Mouse (Mus musculus) midbrain, embryonic 13.5 days (tissue): ENCODE measurements around the gene Fbxo46. TPM values are rescaled to one million over a fixed set of nuclear protein-coding genes. Genes with fewer than 3 reads are reported as not detected.

Source experiments
- ATAC-seq: fragments of 200-750 bp; cut with Nextera tagmentation; 2 replicates; pipeline ENCODE4 v1.8.0; 2017; ENCODE audit warnings: mild to moderate bottlenecking, moderate TSS enrichment, moderate library complexity
- H3K27ac ChIP-seq: fragments of 300-500 bp; sonication (generic); 2 replicates; pipeline ENCODE4 v1.5.1; 2015; ENCODE audit warnings: inconsistent platforms, mild to moderate bottlenecking, moderate library complexity
- H3K27me3 ChIP-seq: fragments of 300-500 bp; sonication (generic); 2 replicates; pipeline ENCODE4 v1.6.1; 2015; ENCODE audit warnings: mild to moderate bottlenecking, inconsistent platforms
- H3K36me3 ChIP-seq: fragments of 300-500 bp; sonication (generic); 2 replicates; pipeline ENCODE4 v1.6.1; 2015; ENCODE audit warnings: mild to moderate bottlenecking, inconsistent platforms
- H3K4me1 ChIP-seq: fragments of 300-500 bp; sonication (generic); replicated peaks from 2 replicates; pipeline ENCODE4 v1.6.1; 2015; ENCODE audit warnings: inconsistent platforms
- H3K4me2 ChIP-seq: fragments of 300-500 bp; sonication (generic); replicated peaks from 2 replicates; pipeline ENCODE4 v1.6.1; 2015; ENCODE audit warnings: moderate library complexity, mild to moderate bottlenecking, inconsistent platforms
- H3K4me3 ChIP-seq: fragments of 300-500 bp; sonication (generic); replicated peaks from 2 replicates; pipeline ENCODE4 v1.5.1; 2015; ENCODE audit warnings: mild to moderate bottlenecking, inconsistent platforms
- H3K9ac ChIP-seq: fragments of 300-500 bp; sonication (generic); replicated peaks from 2 replicates; pipeline ENCODE4 v1.6.1; 2015; ENCODE audit warnings: mild to moderate bottlenecking, inconsistent platforms
- H3K9me3 ChIP-seq: fragments of 300-500 bp; sonication (generic); 2 replicates; pipeline ENCODE4 v1.6.1; 2016; ENCODE audit warnings: mild to moderate bottlenecking, inconsistent platforms
- WGBS: fragments of 180-500 bp; shearing (Covaris S2); methylation state at CpG from one replicate; pipeline ENCODE4 v1.1.7; 2015; 5-methylcytosine and 5-hydroxymethylcytosine counted together
- polyA plus RNA-seq: library from polyadenylated mRNA; unstranded; fragments of >200 nt; fragmentation: Nextera tagmentation; extraction: Ambion mirVana; gene quantifications from 2 replicates; pipeline ENCODE4 v1.2.1, GENCODE M21; 2015

Gene Fbxo46
- polyA plus RNA-seq, 1 experiment from 2014 or later = 19.6 TPM

DNA sequence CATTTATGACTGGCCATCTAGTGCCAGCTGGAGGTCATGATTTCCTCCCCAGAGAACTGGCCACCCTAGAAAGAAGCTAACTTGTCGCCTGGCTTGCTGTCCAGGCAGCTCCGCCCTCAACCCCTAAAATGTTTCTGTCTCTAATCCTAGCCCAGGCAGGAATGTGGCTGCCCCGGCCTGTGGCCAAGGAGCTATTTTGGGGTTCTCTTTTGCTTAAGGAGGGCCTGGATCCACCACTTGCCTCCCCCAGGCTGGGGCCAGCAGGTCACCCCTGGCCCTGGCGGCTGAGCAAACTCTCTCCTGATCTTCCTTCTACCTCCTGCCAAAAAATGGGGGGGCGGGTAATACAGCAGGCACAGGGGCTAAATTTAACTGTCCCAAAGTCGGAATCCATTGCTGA, 36.6 kb upstream of the Fbxo46 start:
- no peak overlapping the region for H3K9ac ChIP-seq
- peaks cover 27% of the 10 kb centered on the region for H3K4me1 ChIP-seq
- H3K36me3 ChIP-seq = peaks cover 80% of the 10 kb centered on the region
- H3K27ac ChIP-seq = no peak overlapping the region
- no peaks in the 10 kb centered on the region for H3K9me3 ChIP-seq
- no peak for ATAC-seq
- 59% methylated on average over 6 of the region's 6 CpGs for WGBS
- no peaks in the 10 kb centered on the region for H3K27me3 ChIP-seq
- H3K4me3 ChIP-seq = no peak overlapping the region
- H3K4me2 ChIP-seq = no peak overlapping the region

DNA sequence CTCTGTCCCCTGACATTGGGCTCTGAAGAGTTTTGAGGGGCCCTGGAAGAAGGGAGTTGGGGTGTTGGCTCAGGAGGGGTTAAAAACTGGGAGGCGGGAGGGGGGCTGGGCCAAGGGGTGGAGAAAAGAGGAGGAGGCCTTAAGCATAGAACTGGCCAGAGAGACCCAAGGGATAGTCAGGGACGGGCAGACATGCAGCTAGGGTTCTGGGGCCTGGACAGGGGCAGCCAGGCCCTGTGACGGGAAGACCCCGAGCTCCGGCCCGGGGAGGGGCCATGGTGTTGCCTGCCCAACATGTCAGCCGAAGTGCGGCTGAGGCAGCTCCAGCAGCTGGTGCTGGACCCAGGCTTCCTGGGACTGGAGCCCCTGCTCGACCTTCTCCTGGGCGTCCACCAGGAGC, 36.0 kb upstream of the Fbxo46 start, which contains the start of gene Dmpk:
Gene Dmpk, plus strand, starts transcription at position 149 of the 400 bp plus-strand sequence.
- 0 out of 2 replicates have a peak, but pooled peaks have one; percentile 24 for ATAC-seq
- H3K36me3 ChIP-seq = peaks cover 80% of the 10 kb centered on the region
- no peak within 1 kb of the TSS for H3K4me2 ChIP-seq
- H3K27me3 ChIP-seq = no peaks in the 10 kb centered on the region
- peaks cover 25% of the 10 kb centered on the region for H3K4me1 ChIP-seq
- H3K9me3 ChIP-seq = no peaks in the 10 kb centered on the region
- no peak within 1 kb of the TSS for H3K4me3 ChIP-seq
- peak within 1 kb of the TSS; percentile 11; the same call in 1 of the 2 replicates for H3K9ac ChIP-seq
- WGBS = 49% methylated on average over 10 of the region's 10 CpGs
- no peak within 1 kb of the TSS for H3K27ac ChIP-seq

DNA sequence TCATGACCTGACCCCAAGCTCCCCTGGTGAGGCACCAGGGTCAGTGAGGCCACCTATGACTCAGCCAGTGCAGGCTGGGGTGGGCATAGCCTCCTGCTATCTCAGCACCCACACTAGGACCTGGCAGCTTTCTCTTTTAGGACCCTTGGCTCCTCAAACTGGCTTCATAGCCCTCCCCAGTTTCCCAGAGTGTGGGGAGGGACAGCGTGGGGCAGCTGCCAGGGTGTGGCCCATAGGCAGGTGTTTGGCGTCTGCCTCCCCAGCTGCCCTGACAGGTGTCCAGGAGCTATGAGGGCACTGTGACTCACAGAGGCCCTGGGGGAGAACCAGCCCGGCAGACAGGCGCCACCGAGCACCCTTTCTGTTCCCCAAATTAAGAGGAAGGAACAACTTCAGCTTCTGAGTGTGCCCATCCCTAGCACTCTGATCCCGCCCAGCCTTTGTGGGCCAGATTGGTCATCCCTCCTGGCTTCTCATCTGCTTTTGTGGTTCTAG, 35.3 kb upstream of the Fbxo46 start:
- Histone ChIP-seq H3K4me2 (no peak overlapping the region), H3K36me3 (peaks cover 78% of the 10 kb centered on the region)
- 79% methylated on average over 6 of the region's 6 CpGs for WGBS

DNA sequence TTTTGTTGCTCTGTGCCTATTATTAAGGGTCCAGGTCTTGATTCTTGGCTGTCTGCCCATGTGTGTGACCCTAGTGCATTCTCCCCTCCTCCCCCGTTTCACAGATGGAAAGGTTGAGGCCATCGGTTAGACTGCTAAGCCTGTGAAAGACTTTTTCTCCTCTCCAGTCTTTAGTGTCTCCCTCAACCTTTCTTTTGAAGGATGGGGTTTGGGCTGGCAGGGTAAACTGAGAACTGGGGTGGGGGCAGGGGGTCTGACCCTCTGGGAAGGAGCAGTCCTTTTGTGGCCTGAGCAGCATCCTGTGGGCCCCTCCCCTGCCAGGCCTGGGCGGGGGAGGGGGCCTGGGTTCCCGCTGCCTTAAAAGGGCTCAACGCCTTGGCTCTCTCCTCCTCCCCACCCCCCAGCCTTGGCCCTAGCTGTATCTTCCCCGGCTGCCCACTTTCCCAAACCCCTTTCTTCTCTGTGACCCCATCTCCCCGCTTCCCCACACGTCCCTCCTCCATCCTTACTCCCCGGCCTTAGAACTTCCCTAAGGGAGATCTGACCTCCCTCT, 34.7 kb upstream of the Fbxo46 start:
- H3K9me3 ChIP-seq = no peaks in the 10 kb centered on the region
- H3K4me2 ChIP-seq = no peak overlapping the region
- 0 out of 2 replicates have a peak overlapping the region, but pooled peaks have one; percentile 8 for H3K9ac ChIP-seq
- no peak for ATAC-seq
- 29% methylated on average over 9 of the region's 9 CpGs for WGBS
- H3K27ac ChIP-seq = no peak overlapping the region
- peaks cover 2% of the 10 kb centered on the region; the same call in 1 of the 2 replicates for H3K27me3 ChIP-seq
- peaks cover 76% of the 10 kb centered on the region for H3K36me3 ChIP-seq
- H3K4me1 ChIP-seq = peaks cover 25% of the 10 kb centered on the region
- H3K4me3 ChIP-seq = no peak overlapping the region

More for the DNA sequence above, 35.3 kb upstream of the Fbxo46 start:
- Histone ChIP-seq H3K4me3 (no peak overlapping the region), H3K9me3 (no peaks in the 10 kb centered on the region), H3K27me3 (no peaks in the 10 kb centered on the region), H3K27ac (no peak overlapping the region), H3K4me1 (peaks cover 25% of the 10 kb centered on the region), H3K9ac (peak overlapping the region; percentile 11; the same call in 1 of the 2 replicates)
- ATAC-seq = peak; percentile 5; the same call in 1 of the 2 replicates

DNA sequence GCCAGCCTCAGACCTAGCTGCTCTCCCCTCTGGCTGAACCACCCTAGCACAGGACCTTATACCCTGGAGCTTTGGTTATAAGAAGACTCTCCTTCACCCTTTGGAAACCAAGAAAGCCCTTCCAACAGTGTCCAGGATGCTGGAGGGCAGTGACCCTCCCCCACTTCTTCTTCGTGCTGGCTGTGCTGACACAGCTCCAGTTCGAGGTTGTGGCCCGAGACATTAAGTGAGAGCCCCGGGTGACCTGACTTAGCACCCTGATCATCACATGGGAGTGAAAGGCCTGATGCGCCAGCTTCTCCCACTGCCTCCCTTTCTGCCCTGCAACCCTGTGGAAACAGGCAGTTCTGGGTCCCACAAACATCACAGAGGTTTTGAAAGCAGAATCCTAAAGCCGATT, 34.2 kb upstream of the Fbxo46 start:
- H3K36me3 ChIP-seq = peaks cover 76% of the 10 kb centered on the region
- H3K4me3 ChIP-seq = no peak overlapping the region
- peaks cover 7% of the 10 kb centered on the region; the same call in 1 of the 2 replicates for H3K27me3 ChIP-seq
- no peak overlapping the region for H3K27ac ChIP-seq
- H3K9ac ChIP-seq = 0 out of 2 replicates have a peak overlapping the region, but pooled peaks have one; percentile 8
- no peaks in the 10 kb centered on the region for H3K9me3 ChIP-seq
- WGBS = 12% methylated on average over 6 of the region's 6 CpGs
- H3K4me1 ChIP-seq = peaks cover 25% of the 10 kb centered on the region
- ATAC-seq = no peak
- no peak overlapping the region for H3K4me2 ChIP-seq

DNA sequence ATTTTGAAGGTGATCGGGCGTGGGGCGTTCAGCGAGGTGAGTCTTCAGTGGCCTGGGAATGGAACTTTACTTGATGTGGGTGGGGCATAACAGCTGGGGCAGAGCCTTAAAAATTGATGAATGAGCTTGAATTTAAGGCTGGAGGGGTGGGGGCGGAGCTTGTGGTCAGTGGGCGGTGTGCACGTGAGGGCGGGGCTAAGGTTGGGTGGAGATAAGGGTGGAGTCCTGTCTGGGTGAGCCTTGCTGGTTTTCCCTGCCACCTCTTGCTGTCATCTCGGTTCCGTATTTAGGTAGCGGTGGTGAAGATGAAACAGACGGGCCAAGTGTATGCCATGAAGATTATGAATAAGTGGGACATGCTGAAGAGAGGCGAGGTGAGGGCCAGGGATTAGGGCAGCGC, 33.6 kb upstream of the Fbxo46 start:
- peaks cover 25% of the 10 kb centered on the region for H3K4me1 ChIP-seq
- 14% methylated on average over 14 of the region's 14 CpGs for whole genome bisulfite sequencing
- H3K9me3 ChIP-seq = no peaks in the 10 kb centered on the region
- H3K4me2 ChIP-seq = no peak overlapping the region
- H3K27ac ChIP-seq = no peak overlapping the region
- no peak overlapping the region for H3K4me3 ChIP-seq
- no peak for ATAC-seq
- H3K9ac ChIP-seq = no peak overlapping the region
- peaks cover 13% of the 10 kb centered on the region for H3K27me3 ChIP-seq
- H3K36me3 ChIP-seq = peaks cover 76% of the 10 kb centered on the region

DNA sequence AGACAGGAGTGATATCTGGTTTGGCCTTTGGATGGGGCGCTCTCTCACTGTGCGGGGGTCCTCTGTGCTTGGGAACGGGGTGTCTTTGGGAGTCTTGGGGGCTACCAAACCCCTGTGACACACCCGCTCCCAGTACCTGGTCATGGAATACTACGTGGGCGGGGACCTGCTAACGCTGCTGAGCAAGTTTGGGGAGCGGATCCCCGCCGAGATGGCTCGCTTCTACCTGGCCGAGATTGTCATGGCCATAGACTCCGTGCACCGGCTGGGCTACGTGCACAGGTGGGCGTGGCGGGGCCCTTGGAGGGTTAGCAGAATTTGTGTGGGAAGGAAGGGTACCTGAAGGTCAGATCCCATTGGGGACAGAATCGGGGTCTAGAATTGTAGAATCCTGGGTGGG, 32.9 kb upstream of the Fbxo46 start:
- Histone ChIP-seq H3K9ac (no peak overlapping the region), H3K4me2 (no peak overlapping the region), H3K27ac (no peak overlapping the region), H3K36me3 (peaks cover 75% of the 10 kb centered on the region), H3K4me3 (no peak overlapping the region), H3K27me3 (peaks cover 20% of the 10 kb centered on the region), H3K9me3 (no peaks in the 10 kb centered on the region), H3K4me1 (peaks cover 25% of the 10 kb centered on the region)
- ATAC-seq = no peak
- 58% methylated on average over 18 of the region's 18 CpGs for WGBS

DNA sequence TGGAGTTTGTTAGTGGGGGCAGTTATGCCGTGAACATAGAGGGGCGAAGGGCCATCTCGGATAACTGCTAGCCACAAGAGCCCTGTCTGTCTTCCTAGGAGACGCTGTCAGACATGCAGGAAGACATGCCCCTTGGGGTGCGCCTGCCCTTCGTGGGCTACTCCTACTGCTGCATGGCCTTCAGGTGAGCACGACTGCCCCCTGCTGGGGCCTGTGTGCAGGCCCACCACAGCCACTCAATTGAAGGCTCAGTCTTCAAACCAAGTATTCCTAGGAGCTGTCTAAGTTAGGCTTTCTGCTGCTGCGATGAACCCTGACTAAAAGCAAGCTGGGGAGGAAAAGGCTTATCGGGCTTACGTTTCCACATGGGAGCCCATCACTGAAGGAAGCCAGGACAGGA, 30.8 kb upstream of the Fbxo46 start:
- no peak overlapping the region for H3K27ac ChIP-seq
- H3K36me3 ChIP-seq = peaks cover 60% of the 10 kb centered on the region
- no peak overlapping the region for H3K9ac ChIP-seq
- peaks cover 28% of the 10 kb centered on the region for H3K27me3 ChIP-seq
- no peak overlapping the region for H3K4me2 ChIP-seq
- no peak for ATAC-seq
- no peak overlapping the region for H3K4me3 ChIP-seq
- 43% methylated on average over 10 of the region's 10 CpGs for WGBS
- no peaks in the 10 kb centered on the region for H3K9me3 ChIP-seq
- H3K4me1 ChIP-seq = peaks cover 38% of the 10 kb centered on the region

DNA sequence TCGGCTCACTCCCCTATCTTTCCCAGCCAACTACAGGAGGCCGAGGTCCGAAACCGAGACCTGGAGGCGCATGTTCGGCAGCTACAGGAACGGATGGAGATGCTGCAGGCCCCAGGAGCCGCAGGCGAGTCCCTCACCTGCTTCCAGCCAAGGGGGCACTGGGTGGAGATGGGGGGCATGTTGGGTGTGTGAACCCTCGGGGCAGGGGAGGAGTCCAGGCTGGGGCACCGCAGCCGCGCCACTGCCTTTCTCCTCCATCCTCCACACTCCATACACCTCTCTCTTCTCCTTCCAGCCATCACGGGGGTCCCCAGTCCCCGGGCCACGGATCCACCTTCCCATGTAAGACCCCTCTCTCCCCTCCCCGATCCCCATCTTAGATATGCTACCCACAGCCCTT, 27.7 kb upstream of the Fbxo46 start:
- Histone ChIP-seq H3K36me3 (peaks cover 48% of the 10 kb centered on the region), H3K4me3 (0 out of 2 replicates have a peak overlapping the region, but pooled peaks have one; percentile 63), H3K4me1 (peaks cover 51% of the 10 kb centered on the region), H3K4me2 (peak overlapping the region; percentile 98; the same call in 1 of the 2 replicates), H3K27me3 (peaks cover 38% of the 10 kb centered on the region), H3K9ac (peak overlapping the region; percentile 11; the same call in 1 of the 2 replicates), H3K9me3 (no peaks in the 10 kb centered on the region), H3K27ac (peak overlapping the region; percentile 39; the same call in 1 of the 2 replicates)
- WGBS = 23% methylated on average over 12 of the region's 17 CpGs
- no peak for ATAC-seq

DNA sequence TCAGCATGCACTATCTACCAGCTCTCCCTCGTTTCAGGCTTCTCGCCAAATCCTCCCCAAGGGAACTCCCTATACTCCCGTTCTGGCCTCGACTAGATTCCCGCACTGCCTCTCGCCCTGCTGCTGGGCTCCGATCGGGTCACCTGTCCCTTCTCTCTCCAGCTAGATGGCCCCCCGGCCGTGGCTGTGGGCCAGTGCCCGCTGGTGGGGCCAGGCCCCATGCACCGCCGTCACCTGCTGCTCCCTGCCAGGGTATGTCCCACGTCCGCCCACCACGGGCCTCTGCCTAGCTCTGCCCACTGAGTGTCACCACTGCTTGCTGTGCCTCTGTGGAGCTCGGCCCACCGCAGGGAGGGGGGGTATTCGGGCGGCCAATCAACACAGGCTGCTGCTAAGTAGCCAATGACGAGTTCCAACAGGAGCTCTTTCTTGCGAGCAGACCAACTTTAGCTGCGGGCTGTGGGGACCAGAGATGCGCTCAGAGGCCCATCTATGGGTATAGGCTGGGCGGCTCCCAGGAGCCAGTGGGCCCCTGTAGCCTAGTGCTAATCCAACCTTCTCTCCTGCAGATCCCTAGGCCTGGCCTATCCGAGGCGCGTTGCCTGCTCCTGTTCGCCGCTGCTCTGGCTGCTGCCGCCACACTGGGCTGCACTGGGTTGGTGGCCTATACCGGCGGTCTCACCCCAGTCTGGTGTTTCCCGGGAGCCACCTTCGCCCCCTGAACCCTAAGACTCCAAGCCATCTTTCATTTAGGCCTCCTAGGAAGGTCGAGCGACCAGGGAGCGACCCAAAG, 27.1 kb upstream of the Fbxo46 start:
- H3K36me3 ChIP-seq = peaks cover 41% of the 10 kb centered on the region
- H3K27ac ChIP-seq = peak overlapping the region; percentile 82; the same call in 1 of the 2 replicates
- peak overlapping the region; percentile 98 for H3K4me2 ChIP-seq
- no peaks in the 10 kb centered on the region for H3K9me3 ChIP-seq
- peaks cover 55% of the 10 kb centered on the region for H3K4me1 ChIP-seq
- H3K27me3 ChIP-seq = peaks cover 38% of the 10 kb centered on the region
- peak; percentile 59 for ATAC-seq
- H3K4me3 ChIP-seq = peak overlapping the region; percentile 63
- H3K9ac ChIP-seq = peak overlapping the region; percentile 11; the same call in 1 of the 2 replicates
- 4% methylated on average over 37 of the region's 38 CpGs for WGBS

DNA sequence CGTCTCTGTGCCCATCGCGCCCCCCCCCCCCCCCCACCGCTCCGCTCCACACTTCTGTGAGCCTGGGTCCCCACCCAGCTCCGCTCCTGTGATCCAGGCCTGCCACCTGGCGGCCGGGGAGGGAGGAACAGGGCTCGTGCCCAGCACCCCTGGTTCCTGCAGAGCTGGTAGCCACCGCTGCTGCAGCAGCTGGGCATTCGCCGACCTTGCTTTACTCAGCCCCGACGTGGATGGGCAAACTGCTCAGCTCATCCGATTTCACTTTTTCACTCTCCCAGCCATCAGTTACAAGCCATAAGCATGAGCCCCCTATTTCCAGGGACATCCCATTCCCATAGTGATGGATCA, 26.5 kb upstream of the Fbxo46 start:
- H3K27ac ChIP-seq = peak overlapping the region; percentile 82
- H3K4me3 ChIP-seq = peak overlapping the region; percentile 63
- H3K9ac ChIP-seq = no peak overlapping the region
- WGBS = 2% methylated on average over 9 of the region's 15 CpGs
- H3K4me1 ChIP-seq = peaks cover 55% of the 10 kb centered on the region
- ATAC-seq = peak; percentile 44
- no peaks in the 10 kb centered on the region for H3K9me3 ChIP-seq
- H3K36me3 ChIP-seq = peaks cover 35% of the 10 kb centered on the region
- peaks cover 38% of the 10 kb centered on the region for H3K27me3 ChIP-seq
- H3K4me2 ChIP-seq = peak overlapping the region; percentile 98
